Mouse (Mus musculus) layer of hippocampus, postnatal 10 days (tissue): Measurements from ENCODE around the gene Tcf12. TPM values are rescaled to one million over a fixed set of nuclear protein-coding genes. Genes with fewer than 3 reads are reported as not detected.

Source experiments
- DNase-seq, 2 experiments: peaks; one replicate each; pipeline ENCODE4 v3.0.0; 2021; ENCODE audit warnings: low spot score in 2 of 2
- total RNA-seq, 2 experiments: library from RNA; stranded (reverse); gene quantifications; 2 replicates each; pipeline ENCODE4 v1.2.3; 2021

Gene Tcf12
- total RNA-seq, 2 experiments from 2014 or later, result 57.4 to 64.2 TPM

- no peak for DNase-seq
These were observed 195.6 kb downstream of the Tcf12 start for GRCm38 (mm10) chr9:71915871-71916661.

GRCm38 (mm10) chr9:71906522-71906921, 205.1 kb downstream of the Tcf12 start:
- no peak for DNase-seq

DNA sequence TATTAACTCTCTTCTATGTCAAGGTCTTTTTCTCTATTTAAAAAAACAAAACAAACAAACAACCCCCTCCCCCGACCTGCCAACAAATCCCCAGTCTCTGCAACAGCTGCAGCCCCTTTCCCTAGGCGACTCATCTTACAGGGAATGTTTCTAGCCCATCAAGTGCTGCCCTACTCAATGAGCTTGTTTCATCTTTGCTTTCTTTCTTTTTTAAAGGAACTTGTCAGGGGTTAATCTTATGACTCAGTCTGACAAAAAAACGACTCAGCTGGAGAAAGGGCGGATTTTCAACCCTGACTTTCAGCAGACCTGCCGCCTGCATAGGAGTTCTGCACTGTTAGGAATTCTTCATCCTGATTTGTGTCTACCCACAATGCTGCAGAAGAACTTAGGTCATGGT, 212.8 kb downstream of the Tcf12 start:
- DNase-seq, result no peak

- DNase-seq, result peak in 1 of 2 experiments; percentile 35
These were observed 214.3 kb downstream of the Tcf12 start for GRCm38 (mm10) chr9:71897399-71897798.

GRCm38 (mm10) chr9:71895931-71896724, 215.5 kb downstream of the Tcf12 start:
- DNase-seq, result no peak

DNA sequence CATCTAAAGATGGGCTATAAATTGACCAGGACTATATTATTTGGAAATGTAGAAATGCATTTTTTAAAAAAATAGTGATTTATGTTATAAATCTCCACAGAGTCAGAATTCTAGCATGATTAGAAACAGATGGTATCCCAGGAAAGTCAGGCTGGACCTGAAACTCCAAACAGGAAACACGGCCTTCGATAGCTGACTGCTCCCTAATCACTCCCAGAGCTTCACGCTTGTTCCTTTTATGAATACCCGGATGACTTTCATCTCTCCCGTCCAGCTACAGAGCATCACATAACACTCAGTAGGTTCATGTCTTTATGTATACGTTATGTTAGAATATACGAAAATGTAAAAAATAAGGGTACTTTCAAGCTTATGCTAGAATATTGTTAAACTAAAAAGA, 216.4 kb downstream of the Tcf12 start:
- DNase-seq, result no peak

DNA sequence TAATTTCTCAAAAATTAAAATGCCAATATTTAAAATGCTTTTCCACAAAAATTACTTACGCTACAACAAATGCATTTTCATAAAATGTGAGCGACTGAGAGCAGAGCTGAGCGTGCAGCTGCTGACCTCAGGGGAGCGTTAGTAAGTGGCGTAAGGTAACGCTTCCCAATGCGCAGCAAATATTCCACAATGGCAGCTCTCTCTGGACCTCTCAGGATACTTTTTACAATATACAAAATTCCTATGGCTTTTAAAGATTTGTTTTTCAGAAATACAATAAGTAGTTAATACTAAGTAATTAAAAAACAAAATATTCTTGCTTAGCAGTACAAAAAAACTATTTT, 216.8 kb downstream of the Tcf12 start:
- DNase-seq, result no peak

DNA sequence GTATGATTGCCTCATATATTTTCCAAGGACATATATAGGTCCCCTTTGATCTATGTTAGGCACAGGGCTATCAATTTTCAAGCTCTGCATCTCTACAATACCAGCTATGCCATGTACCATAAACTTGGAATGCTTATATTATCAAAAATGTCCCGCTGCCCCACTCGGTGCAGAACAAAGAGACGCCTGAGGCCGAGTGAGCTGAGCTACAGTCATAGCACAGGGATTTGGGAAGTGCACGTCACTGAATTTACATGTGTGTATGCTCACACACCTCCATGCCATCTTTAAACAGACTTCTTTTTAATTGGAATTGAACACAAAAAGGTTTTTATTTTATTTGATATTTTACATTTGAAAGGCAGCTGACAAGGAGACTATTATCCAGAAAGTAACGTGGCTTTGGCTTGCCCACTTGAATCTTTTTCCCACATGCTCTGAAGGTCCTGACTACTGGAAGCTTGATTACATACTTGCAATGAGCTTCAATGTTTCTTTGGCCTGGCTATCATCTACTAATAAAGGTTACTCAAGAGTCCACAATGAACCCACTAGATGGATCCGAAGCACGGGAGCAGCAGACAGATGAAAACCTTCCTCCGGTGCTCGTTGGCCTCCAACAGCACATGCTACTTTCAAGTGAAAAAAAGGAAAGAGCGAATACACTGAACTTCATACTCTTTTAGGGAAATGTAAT, 217.3 kb downstream of the Tcf12 start:
- no peak for DNase-seq

- no peak for DNase-seq
These were observed 223.2 kb downstream of the Tcf12 start for GRCm38 (mm10) chr9:71888450-71888849.

DNA sequence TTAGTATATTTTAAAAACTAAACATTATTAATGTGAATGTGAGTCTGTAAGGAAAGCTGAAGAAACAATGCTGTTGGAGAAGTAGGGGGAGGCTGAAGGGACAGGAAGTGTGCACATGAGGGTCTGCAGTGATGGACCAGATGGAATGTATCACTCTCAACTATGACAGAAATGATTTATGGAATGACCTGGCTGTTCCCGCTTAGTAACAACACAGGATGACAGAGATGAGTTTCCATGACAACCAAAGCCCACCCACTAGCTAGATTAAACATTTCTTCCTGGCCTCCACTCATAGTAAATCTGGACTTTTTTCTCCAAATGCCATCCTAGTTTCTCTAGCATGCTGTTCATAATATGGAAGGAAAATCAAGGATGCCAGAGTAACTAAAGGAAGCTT, 231.0 kb downstream of the Tcf12 start:
- no peak for DNase-seq

- no peak for DNase-seq
These were observed 231.7 kb downstream of the Tcf12 start for GRCm38 (mm10) chr9:71879972-71880371.

DNA sequence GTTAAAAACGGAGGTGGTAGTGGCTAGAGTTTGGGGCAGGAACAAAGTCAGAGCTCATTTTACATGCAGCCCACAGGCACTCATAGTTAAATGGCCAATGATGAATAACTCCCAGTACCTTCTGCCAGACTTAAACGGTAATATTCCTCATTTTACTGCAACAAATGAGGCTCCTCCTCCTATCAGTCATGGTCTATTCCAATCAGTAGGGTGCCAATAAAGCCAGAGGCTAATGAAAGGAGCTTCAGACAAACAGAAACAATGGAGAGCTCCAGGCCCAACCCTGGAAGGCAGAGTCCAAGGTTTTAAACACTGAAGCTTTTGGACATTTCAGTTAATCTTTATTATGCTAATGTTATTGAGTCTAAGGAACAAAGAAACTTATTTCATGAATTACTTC, 232.3 kb downstream of the Tcf12 start:
- no peak for DNase-seq

GRCm38 (mm10) chr9:71877867-71878266, 233.8 kb downstream of the Tcf12 start:
- DNase-seq, result no peak

- no peak for DNase-seq
These were observed 236.9 kb downstream of the Tcf12 start for GRCm38 (mm10) chr9:71874761-71875160.

GRCm38 (mm10) chr9:71874035-71874572, 237.6 kb downstream of the Tcf12 start:
- DNase-seq, result no peak

- DNase-seq, result no peak
These were observed 248.3 kb downstream of the Tcf12 start for GRCm38 (mm10) chr9:71863338-71863737.

DNA sequence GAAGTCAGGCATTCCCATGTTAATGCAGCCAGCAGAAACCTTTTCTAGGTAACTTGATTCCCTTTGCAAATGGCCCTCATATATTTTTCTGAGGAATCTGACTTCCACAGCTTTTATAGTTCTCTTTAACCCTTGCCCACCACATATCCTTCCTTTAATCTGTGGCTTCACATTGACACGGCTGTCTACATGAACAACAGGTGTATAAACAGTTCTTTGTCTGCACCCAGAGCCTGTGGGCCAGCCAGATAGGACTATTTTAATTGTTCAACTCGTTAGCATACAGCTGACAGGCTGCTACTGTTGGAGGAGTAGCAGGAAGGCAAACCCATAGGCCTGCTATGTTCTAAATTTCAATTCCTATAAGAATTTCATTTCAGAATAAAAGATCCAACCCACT, 250.0 kb downstream of the Tcf12 start:
- DNase-seq, result no peak

- no peak for DNase-seq
These were observed 253.7 kb downstream of the Tcf12 start for GRCm38 (mm10) chr9:71857926-71858325.

GRCm38 (mm10) chr9:71853904-71854303, 257.8 kb downstream of the Tcf12 start:
- DNase-seq, result no peak

- DNase-seq, result no peak
These were observed 261.4 kb downstream of the Tcf12 start for GRCm38 (mm10) chr9:71850283-71850682.

DNA sequence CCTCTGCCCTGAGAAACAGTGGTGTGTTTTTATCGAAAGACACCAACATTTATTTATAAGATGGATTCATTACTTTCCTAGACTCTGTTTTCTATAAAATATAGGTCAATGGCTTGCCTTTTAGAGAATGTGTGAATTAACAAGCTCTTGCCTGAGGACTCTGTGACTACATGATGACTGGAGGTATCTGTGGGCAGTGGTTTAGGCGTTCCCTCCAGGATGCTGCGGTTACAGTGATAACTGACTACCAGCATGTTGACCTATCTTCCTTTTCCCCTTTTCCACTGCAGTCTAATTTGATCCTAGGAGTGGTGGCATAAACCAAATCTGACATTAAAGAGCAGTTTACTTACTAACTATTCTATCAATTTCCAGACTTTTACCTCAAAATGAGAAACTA, 263.3 kb downstream of the Tcf12 start:
- no peak for DNase-seq

GRCm38 (mm10) chr9:71847921-71848320, 263.8 kb downstream of the Tcf12 start:
- no peak for DNase-seq
